Mouse (Mus musculus): ENCODE results near the gene Ampd3. TPM values are rescaled to one million over a fixed set of nuclear protein-coding genes. Genes with fewer than 3 reads are reported as not detected.

Ampd3 gene
- polyA plus RNA-seq, 1 experiment from 2014 or later = 30.8 TPM

DNA sequence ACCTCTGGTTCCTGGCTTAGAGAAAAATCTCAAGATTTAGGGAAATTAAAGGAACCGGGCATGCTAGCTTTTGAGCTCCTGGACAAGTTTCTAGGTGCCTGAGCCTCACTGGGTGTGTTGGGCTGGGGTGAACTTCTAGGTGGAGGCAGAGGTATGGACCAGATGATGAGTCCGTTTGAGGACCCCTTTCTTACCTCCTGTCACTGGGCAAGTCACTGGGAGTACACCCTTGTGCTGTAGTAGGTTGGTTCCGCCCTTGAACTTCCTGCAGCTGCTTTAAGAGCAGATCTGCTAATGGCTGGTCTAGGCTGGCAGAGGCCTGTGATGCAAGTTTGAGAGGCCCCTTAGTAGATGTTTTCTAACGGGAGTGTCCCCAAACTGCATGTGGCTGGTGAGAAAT lies 1.1 kb downstream of the Ampd3 start:
- ATAC-seq (ENCODE audit: insufficient read depth) = peak; percentile 17; the same call in 1 of the 2 replicates
- H3K27ac ChIP-seq (replicated peaks) = peak overlapping the region; percentile 96
- peaks cover 24% of the 10 kb centered on the region for H3K27me3 ChIP-seq
- H3K9ac ChIP-seq = peak overlapping the region; percentile 75
- WGBS (ENCODE audit: insufficient replicate concordance) = 12% methylated on average over 4 of the region's 4 CpGs
- H3K36me3 ChIP-seq (replicated peaks) = no peaks in the 10 kb centered on the region
- no peaks in the 10 kb centered on the region for H3K9me3 ChIP-seq (replicated peaks)
- peak overlapping the region; percentile 70 for H3K4me3 ChIP-seq (replicated peaks)
- peak overlapping the region; percentile 98 for H3K4me2 ChIP-seq
- peaks cover 65% of the 10 kb centered on the region for H3K4me1 ChIP-seq (replicated peaks)

DNA sequence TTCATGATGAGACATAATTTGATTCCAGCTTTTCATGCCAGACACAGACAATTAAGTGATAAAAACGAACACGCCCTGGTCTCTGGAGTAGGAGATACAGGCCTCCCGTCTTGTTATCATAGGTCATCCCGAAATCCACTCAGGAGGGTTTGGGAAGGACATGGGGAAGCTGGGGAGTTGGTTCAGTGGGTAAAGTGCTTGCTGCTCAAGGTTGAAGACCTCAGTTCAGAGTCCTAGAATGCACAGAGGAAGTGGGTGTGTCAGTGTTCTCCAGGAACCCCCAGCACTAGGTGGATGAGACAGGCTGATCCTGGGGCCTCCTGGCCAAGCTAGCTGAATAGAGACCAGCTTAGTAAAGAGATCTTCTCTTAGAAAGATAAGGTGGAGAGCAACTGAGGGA lies 2.9 kb downstream of the Ampd3 start:
- peak overlapping the region; percentile 96 for H3K27ac ChIP-seq (replicated peaks)

DNA sequence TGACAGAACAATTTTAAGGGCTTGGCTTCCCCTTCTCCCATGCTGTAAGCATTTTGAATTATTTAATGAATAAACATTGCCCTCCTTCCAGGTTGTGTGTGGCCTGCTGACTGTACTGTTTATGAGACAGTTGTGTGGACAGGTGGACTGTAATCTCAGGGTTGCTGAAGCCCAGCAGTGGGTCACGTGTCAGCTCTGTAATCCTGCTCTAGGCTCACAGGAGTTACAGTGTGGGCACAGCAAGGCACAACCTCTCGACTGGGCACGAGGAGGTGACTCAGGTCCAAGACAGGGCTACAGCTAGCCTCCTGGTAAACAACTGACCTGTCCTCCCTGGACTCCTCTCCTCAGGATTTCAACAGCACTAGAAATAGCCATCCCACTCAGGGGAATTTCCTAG lies 4.3 kb downstream of the Ampd3 start:
- peak overlapping the region; percentile 96 for H3K27ac ChIP-seq (replicated peaks)
- 65% methylated on average over 3 of the region's 3 CpGs for whole genome bisulfite sequencing (ENCODE audit: insufficient replicate concordance)
- no peak overlapping the region for H3K9ac ChIP-seq
- peaks cover 20% of the 10 kb centered on the region for H3K27me3 ChIP-seq
- H3K9me3 ChIP-seq (replicated peaks) = no peaks in the 10 kb centered on the region
- peaks cover 95% of the 10 kb centered on the region for H3K4me1 ChIP-seq (replicated peaks)
- H3K4me3 ChIP-seq (replicated peaks) = no peak overlapping the region
- peak overlapping the region; percentile 84; the same call in 1 of the 2 replicates for H3K4me2 ChIP-seq
- ATAC-seq (ENCODE audit: insufficient read depth) = no peak
- H3K36me3 ChIP-seq (replicated peaks) = no peaks in the 10 kb centered on the region

More for the DNA sequence above, 2.9 kb downstream of the Ampd3 start:
- no peak for ATAC-seq (ENCODE audit: insufficient read depth)
- H3K9ac ChIP-seq = 0 out of 2 replicates have a peak overlapping the region, but pooled peaks have one; percentile 38
- no peaks in the 10 kb centered on the region for H3K9me3 ChIP-seq (replicated peaks)
- peak overlapping the region; percentile 36 for H3K4me2 ChIP-seq
- no peak overlapping the region for H3K4me3 ChIP-seq (replicated peaks)
- H3K27me3 ChIP-seq = peaks cover 21% of the 10 kb centered on the region
- no peaks in the 10 kb centered on the region for H3K36me3 ChIP-seq (replicated peaks)
- 19% methylated on average over 4 of the region's 4 CpGs for WGBS (ENCODE audit: insufficient replicate concordance)
- H3K4me1 ChIP-seq (replicated peaks) = peaks cover 81% of the 10 kb centered on the region

DNA sequence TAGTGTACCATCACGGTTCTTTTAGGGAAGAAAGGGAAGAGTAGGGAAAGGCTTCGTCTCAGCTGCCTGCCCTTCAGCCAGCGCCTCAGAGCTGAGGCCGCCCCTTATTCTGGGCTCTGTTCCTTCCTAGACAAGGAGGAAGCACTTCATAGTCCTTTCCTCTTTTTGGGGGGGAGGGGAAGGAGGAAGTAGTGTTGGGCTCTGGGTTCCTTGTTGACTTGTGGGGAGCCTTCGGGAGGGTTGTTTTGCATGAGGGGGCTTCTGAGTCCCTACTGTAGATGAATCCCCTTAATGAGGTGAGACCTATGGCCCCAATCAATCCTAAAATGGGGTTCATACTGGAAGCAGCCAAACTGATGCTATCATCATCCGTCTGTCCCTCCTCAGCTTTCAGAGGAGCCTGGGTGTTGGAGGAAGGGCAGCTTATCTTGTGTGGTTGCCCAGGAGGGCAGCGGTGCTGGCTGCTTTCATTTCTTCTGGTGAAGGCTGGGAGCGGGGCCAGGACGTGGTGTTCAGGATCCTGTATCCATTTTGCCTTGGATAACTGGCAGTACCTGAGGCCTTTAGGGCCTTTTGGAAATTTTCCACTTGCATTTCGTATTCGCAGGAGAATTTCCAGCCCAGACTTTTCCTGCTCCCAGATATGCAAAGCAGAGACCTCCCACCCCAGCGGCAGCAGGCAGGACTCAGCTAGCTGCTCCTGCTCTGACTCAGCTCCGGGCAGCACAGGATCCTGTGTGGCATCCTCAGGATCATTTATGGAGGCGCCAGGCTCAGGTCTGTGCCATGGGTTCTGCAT lies 5.4 kb downstream of the Ampd3 start:
- Histone ChIP-seq H3K9ac (peak overlapping the region; percentile 76), H3K4me1 (replicated peaks) (peaks cover 98% of the 10 kb centered on the region)

DNA sequence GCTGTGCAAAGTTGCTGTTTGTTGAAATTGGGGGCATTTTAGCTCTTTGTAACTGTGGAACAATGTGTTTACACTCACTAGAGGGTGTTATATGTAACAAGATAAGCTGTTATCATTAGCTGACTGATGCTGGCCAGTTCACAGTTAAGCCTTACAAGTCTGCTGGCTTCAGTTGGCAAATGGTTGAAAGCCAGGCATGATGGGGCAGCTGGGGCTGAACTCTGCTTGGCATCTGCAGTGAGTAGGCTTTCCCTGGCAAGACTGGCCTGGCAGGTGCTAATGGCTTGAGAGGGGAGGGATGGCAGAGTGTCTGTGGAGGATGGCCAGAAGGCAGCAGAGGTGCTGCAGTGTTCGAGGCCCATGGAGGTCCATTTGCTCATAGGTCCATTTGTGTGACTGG lies 6.1 kb downstream of the Ampd3 start:
- Histone ChIP-seq H3K4me2 (peak overlapping the region; percentile 84), H3K36me3 (replicated peaks) (peaks cover 13% of the 10 kb centered on the region), H3K27ac (replicated peaks) (peak overlapping the region; percentile 96), H3K9me3 (replicated peaks) (no peaks in the 10 kb centered on the region), H3K27me3 (0 out of 2 replicates have a peak, but pooled peaks cover 5% of the 10 kb centered on the region), H3K4me3 (replicated peaks) (peak overlapping the region; percentile 66), H3K4me1 (replicated peaks) (peaks cover 98% of the 10 kb centered on the region), H3K9ac (peak overlapping the region; percentile 76)
- ATAC-seq (ENCODE audit: insufficient read depth) = peak; percentile 34
- WGBS (ENCODE audit: insufficient replicate concordance) = 17% methylated on average over 1 of the region's 1 CpGs

More for the DNA sequence above, 5.4 kb downstream of the Ampd3 start:
- Histone ChIP-seq H3K4me3 (replicated peaks) (peak overlapping the region; percentile 66), H3K27me3 (peaks cover 12% of the 10 kb centered on the region), H3K36me3 (replicated peaks) (peaks cover 8% of the 10 kb centered on the region), H3K4me2 (peak overlapping the region; percentile 84), H3K9me3 (replicated peaks) (no peaks in the 10 kb centered on the region), H3K27ac (replicated peaks) (peak overlapping the region; percentile 96)
- peak; percentile 60 for ATAC-seq (ENCODE audit: insufficient read depth)
- WGBS (ENCODE audit: insufficient replicate concordance) = 6% methylated on average over 14 of the region's 14 CpGs

DNA sequence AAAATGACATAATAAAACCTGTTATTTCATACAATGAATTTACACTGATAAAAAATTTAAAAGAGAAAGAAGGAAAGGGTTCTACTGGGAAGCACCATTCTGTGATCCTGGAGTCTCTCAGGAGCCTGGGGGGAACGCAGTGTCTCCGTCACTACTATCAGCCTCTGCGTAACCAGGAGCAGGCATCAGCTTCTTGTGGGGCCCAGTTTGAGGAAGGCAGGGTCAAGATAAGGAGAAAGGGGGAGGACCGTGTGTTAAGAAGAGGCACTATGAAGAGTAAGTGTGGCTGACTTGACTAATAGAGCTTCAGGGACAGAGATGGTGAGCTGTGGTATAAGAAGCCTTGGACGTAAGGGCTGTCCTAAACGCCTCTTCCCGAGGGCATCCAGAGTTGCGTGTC lies 6.7 kb downstream of the Ampd3 start:
- H3K36me3 ChIP-seq (replicated peaks) = peaks cover 18% of the 10 kb centered on the region
- H3K4me2 ChIP-seq = peak overlapping the region; percentile 84
- peak overlapping the region; percentile 76 for H3K9ac ChIP-seq
- H3K27ac ChIP-seq (replicated peaks) = peak overlapping the region; percentile 96
- peak overlapping the region; percentile 66 for H3K4me3 ChIP-seq (replicated peaks)
- no peaks in the 10 kb centered on the region for H3K9me3 ChIP-seq (replicated peaks)
- 18% methylated on average over 8 of the region's 8 CpGs for WGBS (ENCODE audit: insufficient replicate concordance)
- H3K27me3 ChIP-seq = no peaks in the 10 kb centered on the region
- peaks cover 98% of the 10 kb centered on the region for H3K4me1 ChIP-seq (replicated peaks)
- ATAC-seq (ENCODE audit: insufficient read depth) = peak; percentile 83

DNA sequence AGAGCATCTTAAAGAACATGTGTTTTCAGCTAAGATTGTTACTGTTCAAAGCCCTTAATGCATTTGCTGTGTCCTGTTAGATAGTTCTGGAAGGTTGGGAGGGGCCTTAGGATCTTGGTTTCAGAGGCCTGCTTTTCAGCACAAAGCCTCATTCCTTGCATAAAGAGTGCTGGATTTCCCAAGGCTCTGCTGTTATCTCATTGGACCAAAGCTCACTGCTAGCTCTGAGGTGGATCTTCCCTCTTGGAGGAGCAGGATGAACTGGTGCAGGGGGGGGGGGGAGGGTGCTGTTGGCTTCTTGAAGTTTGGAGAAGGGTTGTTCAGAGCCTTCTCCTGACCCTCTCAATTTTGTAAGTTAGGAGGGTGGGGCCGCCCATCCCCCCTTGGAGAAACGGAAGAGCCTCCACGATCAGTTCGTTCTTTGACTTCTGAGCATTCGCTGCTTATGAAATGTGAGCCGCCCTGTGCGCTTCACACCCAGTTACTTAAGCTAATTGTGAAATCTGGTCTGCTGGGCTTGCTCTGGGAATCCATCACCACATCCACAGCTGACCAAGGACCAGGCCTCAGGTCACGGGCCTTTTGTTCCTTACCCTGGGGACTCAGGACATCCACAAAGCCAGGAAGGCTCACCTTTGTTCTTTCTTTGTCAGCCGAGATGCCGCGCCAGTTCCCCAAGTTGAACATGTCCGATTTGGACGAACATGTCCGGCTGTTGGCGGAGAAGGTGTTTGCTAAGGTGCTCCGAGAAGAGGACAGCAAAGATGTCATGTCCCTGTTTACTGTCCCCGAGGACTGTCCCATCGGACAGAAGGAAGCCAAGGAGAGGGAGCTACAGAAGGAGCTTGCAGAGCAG lies 9.4 kb downstream of the Ampd3 start:
- Histone ChIP-seq H3K36me3 (replicated peaks) (peaks cover 37% of the 10 kb centered on the region), H3K9ac (peak overlapping the region; percentile 76), H3K4me1 (replicated peaks) (peaks cover 98% of the 10 kb centered on the region), H3K4me3 (replicated peaks) (0 out of 2 replicates have a peak overlapping the region, but pooled peaks have one; percentile 66), H3K27ac (replicated peaks) (peak overlapping the region; percentile 96), H3K9me3 (replicated peaks) (no peaks in the 10 kb centered on the region), H3K27me3 (no peaks in the 10 kb centered on the region), H3K4me2 (peak overlapping the region; percentile 84)
- WGBS (ENCODE audit: insufficient replicate concordance) = 76% methylated on average over 18 of the region's 18 CpGs
- ATAC-seq (ENCODE audit: insufficient read depth) = no peak

DNA sequence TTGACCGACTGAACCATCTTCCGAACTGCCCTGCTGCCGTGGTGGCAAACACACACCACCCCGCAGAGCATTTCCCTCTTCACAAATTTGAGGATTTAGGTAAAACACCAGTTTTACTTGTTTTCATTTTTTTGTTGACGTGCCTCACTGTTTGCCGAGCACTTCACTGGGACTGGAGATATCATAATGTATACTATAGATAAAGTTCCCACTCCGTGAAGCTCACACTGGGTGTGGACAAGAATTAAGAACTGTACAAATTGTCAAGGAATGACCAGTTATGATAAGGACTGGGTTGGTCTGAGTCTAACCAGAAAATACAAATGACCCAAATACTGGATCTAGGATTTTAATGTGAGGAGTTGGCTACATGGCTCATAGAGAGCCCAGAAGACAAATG lies 10.9 kb downstream of the Ampd3 start:
- no peaks in the 10 kb centered on the region for H3K9me3 ChIP-seq (replicated peaks)
- H3K27ac ChIP-seq (replicated peaks) = peak overlapping the region; percentile 96
- peak overlapping the region; percentile 84 for H3K4me2 ChIP-seq
- no peaks in the 10 kb centered on the region for H3K27me3 ChIP-seq
- H3K9ac ChIP-seq = peak overlapping the region; percentile 51
- peaks cover 46% of the 10 kb centered on the region for H3K36me3 ChIP-seq (replicated peaks)
- H3K4me3 ChIP-seq (replicated peaks) = peak overlapping the region; percentile 31
- WGBS (ENCODE audit: insufficient replicate concordance) = 41% methylated on average over 7 of the region's 7 CpGs
- ATAC-seq (ENCODE audit: insufficient read depth) = peak; percentile 61
- H3K4me1 ChIP-seq (replicated peaks) = peaks cover 90% of the 10 kb centered on the region

DNA sequence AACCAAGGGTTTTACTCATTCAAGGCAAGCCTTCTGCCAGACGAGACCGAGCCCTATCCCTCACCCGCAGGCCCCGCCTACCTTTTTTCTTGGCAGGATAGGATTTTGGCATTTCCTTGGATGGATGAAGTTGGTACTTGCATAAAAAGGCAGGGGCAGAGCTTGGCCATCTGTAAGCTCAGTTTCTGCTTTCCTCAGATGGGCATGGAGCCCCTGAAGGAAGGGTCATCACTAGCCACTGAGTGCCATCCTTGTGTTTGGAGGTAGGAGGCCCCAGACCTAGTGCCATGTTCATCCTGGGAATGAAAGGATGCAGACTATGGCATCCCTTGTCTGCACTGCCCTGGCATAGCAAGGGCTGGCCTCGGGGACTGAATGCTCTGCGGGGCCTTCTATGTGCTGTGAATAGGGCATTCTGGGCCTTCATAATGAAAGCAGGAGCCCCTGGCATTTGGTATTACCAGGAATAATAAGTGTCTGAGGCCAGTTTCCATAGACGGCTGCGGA lies 11.7 kb downstream of the Ampd3 start:
- Histone ChIP-seq H3K4me2 (peak overlapping the region; percentile 84), H3K27me3 (no peaks in the 10 kb centered on the region), H3K9me3 (replicated peaks) (no peaks in the 10 kb centered on the region), H3K4me3 (replicated peaks) (no peak overlapping the region; the same call in 1 of the 2 replicates), H3K9ac (peak overlapping the region; percentile 51; the same call in 1 of the 2 replicates), H3K27ac (replicated peaks) (peak overlapping the region; percentile 96), H3K36me3 (replicated peaks) (peaks cover 49% of the 10 kb centered on the region), H3K4me1 (replicated peaks) (peaks cover 87% of the 10 kb centered on the region)
- 76% methylated on average over 8 of the region's 8 CpGs for WGBS (ENCODE audit: insufficient replicate concordance)
- ATAC-seq (ENCODE audit: insufficient read depth) = no peak

DNA sequence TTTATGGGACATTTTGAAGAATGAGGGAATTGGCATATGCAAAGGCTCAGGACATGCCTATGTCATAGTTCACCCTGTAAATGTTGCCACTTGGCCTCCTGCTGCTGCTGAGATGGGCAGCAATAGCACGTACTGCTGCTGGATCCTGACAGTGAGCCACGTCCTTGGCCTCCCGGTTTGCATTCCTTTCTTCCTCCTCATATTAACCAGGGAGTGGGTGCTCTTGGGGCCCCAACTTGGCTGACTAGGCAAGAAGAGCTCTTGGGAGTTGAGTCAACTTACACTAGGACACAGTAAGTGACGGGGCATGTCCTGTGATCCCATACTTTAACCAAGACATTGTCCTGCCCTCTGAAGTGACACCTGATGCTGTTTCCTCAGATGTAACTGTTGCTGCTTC lies 12.5 kb downstream of the Ampd3 start:
- peaks cover 88% of the 10 kb centered on the region for H3K4me1 ChIP-seq (replicated peaks)
- no peak overlapping the region for H3K4me3 ChIP-seq (replicated peaks)
- peak overlapping the region; percentile 84 for H3K4me2 ChIP-seq
- no peaks in the 10 kb centered on the region for H3K9me3 ChIP-seq (replicated peaks)
- 90% methylated on average over 4 of the region's 4 CpGs for WGBS (ENCODE audit: insufficient replicate concordance)
- peak overlapping the region; percentile 96 for H3K27ac ChIP-seq (replicated peaks)
- ATAC-seq (ENCODE audit: insufficient read depth) = no peak
- H3K9ac ChIP-seq = peak overlapping the region; percentile 51
- H3K36me3 ChIP-seq (replicated peaks) = peaks cover 50% of the 10 kb centered on the region
- H3K27me3 ChIP-seq = no peaks in the 10 kb centered on the region
